Mouse (Mus musculus): ENCODE data around the gene Gm36028.

Gene Gm36028

DNA sequence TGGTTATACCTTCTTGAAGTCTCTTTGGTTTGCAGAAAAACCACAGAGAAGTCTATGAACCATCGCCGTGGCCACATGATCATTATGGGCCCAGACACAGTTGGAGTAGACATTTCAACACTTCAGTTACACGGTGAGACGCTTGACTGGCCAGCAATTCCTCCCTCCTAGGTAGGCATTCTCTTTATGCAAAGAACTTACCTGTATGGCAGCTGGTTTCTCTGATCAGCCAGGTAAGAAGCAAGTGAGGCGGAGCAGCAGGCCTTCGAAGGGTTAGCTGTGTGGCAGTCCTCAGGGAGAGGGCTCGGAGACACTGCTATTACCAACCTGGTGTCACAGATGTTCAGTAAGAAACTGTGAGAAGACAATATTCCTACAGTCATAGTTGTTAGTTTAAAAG lies 733 bp downstream of the Gm36028 start:
- no peak for DNase-seq (ENCODE audit: low spot score in 2 of 2)

GRCm38 (mm10) chr16:37857495-37857894 lies 3.5 kb downstream of the Gm36028 start:
- DNase-seq (ENCODE audit: low spot score in 2 of 2): no peak

- no peak for DNase-seq (ENCODE audit: low spot score in 2 of 2)
These were observed 4.6 kb downstream of the Gm36028 start for GRCm38 (mm10) chr16:37856327-37856726.

DNA sequence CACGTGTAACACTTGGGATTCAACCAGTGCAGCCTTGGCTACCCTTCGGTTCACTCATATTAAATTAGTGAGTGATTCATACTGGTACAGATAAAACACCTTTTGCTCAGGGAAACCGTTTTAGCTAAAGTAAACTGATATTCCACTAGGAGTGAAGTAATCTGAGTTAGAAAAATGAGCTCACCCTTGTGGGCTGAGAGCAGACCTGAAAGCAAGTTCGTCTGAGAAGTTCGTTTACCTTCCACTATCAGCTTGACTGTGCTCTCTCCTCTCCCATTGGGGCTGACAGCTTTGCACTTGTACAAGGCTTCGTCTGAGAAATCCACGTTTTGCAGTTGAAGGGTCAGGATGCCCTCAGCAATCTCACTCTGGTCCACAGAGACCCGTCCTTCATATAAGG lies 5.4 kb downstream of the Gm36028 start:
- no peak for DNase-seq (ENCODE audit: low spot score in 2 of 2)

- DNase-seq (ENCODE audit: low spot score in 2 of 2): no peak
These were observed 6.4 kb downstream of the Gm36028 start for GRCm38 (mm10) chr16:37854593-37854992.

- no peak for DNase-seq (ENCODE audit: low spot score in 2 of 2)
These were observed 6.9 kb downstream of the Gm36028 start for GRCm38 (mm10) chr16:37854054-37854453.

- DNase-seq (ENCODE audit: low spot score in 2 of 2): no peak
These were observed 7.7 kb downstream of the Gm36028 start for GRCm38 (mm10) chr16:37853279-37853678.

DNA sequence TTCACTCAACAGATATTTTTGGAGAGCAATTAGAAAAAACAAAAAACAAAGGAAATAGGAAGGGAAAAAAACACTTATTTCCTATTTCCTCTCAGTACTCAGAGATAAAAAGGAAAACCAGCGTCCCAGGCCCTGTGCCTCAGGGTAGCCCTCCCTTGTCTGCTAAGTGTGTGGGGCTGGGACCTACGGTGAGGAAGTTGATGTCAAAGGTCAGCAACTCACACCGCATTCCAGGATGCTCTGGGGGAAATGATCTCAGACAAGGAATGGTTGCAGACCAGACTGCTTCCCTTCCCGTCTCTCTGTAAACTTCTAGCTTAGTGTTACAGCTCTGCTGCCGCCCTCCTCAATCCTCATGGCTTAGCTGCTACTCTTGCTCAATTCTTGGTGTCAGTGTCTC lies 9.6 kb downstream of the Gm36028 start:
- no peak for DNase-seq (ENCODE audit: low spot score in 2 of 2)

DNA sequence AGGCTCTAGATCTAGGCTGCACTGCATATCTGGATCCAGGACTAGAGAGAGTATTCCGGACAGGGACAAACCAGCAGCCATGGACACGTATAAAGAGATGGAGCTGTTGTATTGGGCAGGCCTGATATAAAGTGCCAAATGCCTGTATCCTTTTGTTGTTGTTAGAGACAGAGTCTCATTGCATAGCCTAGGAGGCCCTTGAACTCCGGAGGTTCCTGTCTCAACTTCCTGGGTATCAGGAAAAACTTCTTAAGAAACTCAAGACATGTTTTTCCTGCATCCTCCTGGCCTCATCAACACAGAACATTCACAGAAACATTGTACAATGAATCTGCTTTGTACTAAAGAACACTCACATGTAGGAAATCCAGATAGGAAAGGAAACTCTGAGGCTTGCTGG lies 13.9 kb downstream of the Gm36028 start:
- DNase-seq (ENCODE audit: low spot score in 2 of 2): no peak

DNA sequence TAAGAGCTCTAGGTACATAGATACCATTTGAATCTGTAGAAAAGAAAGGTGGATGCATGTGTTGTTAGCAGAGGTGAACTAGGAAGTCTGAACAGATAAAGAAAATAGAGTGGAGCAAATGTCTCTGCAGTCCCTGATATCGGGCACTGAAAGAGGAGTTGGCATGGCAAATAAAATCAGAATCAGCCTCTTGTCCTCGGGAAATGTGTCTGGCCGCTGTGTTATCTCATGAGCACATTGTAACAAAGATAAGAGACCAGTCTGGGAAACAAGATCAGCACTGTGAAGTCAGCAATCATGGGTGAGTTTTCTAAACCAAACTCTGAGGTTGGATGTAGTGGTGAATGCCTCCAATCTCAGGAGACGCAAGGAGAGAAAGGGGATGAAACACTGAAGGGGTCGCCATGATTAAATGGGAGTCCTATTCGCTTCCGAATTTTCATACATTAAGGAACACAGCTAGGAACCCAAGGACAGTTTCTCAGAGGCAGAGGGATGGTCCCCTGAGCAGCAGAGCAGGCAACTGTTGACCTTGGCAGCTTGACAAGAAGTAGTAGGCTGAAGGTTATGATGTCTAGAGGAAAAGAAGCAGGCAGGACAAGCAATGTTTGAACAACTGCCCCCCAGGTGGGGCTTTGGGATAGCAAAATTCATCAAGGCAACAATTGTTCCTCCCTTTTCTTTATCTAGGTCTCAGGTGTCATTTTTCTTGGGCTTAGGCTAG lies 15.6 kb downstream of the Gm36028 start:
- DNase-seq (ENCODE audit: low spot score in 2 of 2): no peak

DNA sequence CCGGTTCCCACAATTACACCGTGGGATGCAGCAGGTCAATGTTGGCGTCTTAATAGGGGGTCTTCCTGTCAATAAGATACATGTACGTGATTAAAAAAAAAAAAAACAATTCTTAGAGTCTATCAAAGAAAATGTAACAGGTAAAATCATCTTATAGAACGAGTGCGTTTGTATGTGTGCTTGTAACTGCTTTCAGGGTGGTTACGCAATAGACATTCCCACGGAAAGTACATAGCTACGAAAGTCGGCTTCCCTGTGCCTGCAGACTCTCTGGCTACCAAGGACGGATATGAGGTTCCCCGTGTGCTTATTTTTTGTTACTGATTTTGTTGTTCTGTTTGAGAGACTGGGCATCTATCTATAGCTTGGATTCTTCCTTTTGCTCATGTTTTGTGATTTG lies 17.2 kb downstream of the Gm36028 start:
- DNase-seq (ENCODE audit: low spot score in 2 of 2): no peak

GRCm38 (mm10) chr16:37842439-37842838 lies 18.5 kb downstream of the Gm36028 start:
- no peak for DNase-seq (ENCODE audit: low spot score in 2 of 2)

GRCm38 (mm10) chr16:37837571-37837970 lies 23.4 kb downstream of the Gm36028 start:
- DNase-seq (ENCODE audit: low spot score in 2 of 2): no peak

DNA sequence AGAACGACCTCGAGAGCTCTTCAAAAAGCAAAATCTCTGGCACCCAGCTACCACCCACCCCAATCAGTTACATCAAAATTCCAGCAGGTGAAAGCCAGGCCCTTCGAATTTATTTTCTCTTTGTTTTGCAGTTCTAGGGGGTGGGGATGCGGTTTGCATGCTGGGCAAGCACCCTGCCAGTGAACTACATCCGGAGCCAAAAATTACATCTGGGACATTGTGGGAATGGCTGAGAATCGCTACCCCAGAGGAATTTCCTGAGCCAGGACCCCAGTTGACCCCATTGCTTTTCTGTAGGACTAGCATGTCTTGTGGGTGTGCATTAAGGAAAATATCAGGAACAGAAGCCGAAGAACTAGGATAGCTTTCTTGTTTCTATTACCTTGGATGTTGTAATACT lies 29.9 kb downstream of the Gm36028 start:
- no peak for DNase-seq (ENCODE audit: low spot score in 2 of 2)

DNA sequence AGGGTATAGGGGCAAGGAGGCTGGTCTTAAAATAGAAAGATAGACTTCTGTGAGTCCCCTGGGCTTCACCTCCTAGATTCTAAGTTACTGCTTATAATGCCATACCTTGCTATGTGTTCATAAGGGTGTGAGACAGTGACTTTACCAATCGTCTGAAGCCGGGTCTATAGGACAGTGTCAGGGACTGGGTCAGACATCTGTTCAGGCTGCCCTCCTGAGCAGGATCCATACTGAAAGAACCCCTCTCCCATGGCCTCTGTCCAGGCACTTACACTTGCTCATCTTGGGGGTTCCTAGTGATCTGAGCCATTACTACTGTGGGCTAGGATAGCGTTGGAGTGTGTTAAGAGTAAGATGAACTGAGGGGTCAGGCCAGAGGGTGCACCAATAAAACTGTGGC lies 34.7 kb downstream of the Gm36028 start:
- DNase-seq (ENCODE audit: low spot score in 2 of 2): no peak

DNA sequence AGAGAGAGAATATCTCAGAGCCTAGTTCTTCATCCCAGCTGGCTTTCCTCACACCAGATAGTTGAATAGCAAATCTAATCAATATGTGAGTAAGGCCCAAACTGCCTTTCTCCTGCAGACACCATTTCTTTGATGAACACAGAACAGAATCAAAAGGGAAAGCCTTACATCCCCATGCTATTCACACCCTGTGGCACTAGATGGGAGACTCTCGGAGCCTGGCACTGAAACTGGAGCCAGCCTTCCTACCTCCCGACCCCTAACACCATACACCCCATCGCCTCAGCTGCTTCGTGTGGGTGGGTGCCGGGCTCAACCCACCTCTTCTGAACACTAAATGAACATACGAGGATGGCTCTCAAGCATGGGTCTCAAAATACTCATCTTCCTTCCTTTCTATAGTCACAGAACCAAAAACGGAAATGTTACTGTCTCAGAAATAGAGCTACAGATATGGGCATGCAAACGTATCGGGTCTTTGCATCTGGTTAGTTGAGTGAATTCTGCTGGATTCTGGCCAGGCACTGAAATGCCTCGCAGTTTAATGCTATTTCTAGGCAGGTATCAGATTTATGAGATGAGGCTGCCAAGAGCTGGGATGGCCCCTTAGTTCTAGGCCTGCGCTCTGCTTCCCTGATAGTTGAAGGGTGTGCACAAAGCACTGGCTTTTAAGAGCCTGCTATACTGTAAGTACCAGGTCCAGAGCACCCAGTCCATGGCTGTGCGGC lies 36.0 kb downstream of the Gm36028 start:
- no peak for DNase-seq (ENCODE audit: low spot score in 2 of 2)

DNA sequence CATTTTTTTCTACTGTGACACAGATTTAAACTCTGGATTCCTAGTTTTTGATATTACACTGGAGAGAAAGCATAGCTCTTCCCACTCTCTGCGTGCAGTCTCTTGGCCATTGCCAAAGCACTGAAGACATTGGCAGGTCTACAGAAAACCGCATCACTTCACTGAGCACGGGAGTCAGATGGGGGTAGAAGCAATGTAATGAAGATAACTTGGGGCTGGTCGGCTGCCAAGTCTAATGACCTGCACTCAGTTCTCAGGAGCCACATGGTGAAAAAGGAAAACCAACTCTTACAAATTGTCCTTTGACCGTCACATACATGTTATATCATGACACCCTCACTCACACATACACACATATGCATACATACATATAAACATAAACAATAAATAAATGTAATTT lies 37.0 kb downstream of the Gm36028 start:
- DNase-seq (ENCODE audit: low spot score in 2 of 2): no peak

DNA sequence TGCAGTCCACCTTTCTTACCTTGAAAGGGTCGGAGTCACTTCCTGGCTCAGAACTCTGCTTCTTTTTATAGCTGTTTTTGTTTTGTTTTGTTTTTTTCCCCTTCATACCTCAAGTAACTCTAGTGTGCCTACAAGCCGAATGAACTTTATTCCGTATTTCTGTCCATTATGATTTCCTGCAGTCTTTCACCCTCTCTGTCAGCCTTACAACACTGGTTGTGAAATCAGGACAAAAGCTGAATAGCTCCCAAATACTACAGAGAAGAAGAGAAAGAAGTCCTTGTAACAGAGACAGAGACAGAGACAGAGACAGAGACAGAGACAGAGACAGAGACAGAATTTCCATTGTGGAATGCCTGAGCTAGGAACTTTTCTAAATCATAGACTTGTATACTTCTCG lies 43.0 kb downstream of the Gm36028 start:
- no peak for DNase-seq (ENCODE audit: low spot score in 2 of 2)

DNA sequence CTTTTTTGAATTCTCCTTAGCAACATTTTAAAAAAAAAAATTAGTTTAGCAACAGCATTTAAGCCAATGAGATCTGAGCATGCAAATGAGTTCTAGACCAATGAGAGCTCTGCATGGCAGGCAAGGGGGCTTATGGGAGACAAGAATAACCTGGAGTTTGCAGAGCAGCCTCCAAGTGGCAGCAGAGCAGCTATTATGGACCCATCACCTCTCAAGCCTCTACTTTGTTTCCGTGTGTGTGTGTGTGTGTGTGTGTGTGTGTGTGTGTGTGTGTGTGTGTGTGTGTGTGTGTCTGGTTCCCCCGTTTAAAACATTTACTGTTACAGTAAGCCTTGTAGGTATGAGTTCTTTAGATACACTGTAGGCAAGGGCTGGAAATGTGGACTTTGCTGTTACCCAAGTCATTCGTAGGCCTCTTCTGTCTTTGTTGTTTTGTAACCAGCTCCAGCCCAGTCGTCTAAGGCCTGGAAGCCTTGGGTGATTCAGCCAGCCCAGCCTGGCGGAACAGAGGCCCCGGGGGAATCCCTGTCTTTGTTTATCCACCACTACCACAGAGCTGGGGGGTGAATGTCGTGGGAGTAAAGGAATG lies 46.5 kb downstream of the Gm36028 start:
- peak; percentile 33 to 66 for DNase-seq (ENCODE audit: low spot score in 2 of 2)

DNA sequence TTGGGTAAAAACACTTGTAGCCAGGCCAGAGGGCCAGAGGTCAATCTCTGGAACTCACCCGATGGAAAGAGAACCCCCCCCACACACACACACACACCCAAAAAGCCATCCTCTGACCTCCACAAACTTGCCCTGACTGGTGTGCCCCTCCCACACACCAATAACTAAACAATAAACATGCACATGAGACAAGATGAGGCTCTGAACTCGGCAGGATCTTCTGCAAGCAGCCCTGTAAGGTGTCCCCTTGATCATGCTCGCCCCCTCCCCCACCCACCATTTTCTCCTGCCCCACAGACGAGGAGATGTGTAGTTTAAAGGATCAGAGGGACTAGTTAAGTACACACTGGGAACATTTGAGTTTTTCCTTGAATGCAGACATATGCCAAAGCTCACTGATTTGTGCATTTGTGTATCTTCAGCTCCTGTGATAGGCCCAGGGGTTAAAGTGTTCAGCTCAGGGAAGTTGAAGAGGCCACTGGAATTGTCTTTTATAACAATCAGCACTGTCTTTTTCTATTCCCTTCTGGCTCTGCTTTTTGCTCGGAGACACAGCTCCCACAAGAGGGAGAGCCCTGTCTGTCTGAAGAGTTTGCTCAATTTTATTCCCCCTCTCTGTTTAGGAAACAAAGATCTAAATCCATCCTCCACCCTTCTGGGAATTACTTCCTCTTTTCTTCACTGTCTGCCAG lies 47.1 kb downstream of the Gm36028 start:
- no peak for DNase-seq (ENCODE audit: low spot score in 2 of 2)

DNA sequence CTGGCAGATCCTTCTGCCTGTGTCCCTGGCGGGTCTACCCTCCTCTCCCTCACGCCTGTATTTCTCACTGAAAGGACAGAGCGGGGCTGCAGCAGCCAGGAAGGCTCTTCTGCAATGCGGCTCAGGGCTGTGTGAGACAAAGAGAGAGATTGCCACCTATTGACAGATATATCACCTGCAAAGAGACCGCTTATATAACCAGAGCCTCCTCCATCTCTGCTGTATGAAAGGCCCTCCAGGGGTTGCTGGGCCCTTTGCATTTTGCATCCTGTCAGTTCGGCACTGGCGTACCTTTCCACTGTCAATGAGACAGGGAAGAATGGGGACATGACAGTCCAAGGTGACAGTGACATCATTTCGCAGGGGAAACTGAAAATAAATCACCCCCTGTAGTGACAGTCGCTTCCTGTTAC lies 48.5 kb downstream of the Gm36028 start:
- no peak for DNase-seq (ENCODE audit: low spot score in 2 of 2)

- DNase-seq (ENCODE audit: low spot score in 2 of 2): no peak
These were observed 49.1 kb downstream of the Gm36028 start for GRCm38 (mm10) chr16:37811874-37812273.

DNA sequence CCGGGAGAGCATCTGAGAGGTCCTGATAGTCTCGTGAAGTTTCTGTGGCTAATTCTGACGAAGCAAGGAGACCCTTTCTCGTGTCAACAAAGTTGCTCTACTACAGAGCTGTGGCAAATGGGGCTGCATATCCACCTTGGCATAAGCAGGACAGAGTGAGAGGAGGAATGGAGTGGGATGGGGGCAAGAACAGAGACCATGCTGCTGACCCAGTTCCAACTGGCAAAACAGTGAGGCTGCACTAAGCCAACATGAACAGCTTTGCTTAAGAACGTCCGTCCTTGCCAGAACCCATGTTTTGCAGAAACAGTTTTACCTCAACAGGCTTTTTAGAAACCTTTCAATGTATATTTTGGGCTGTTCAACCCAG lies 51.3 kb downstream of the Gm36028 start:
- no peak for DNase-seq (ENCODE audit: low spot score in 2 of 2)
